Mouse (Mus musculus) lung, postnatal 10 days (tissue): Measurements from ENCODE around the gene Cd6.

ENCODE experiments used
- DNase-seq: peaks from one replicate; pipeline ENCODE4 v3.0.0; 2021

The Cd6 gene

DNA sequence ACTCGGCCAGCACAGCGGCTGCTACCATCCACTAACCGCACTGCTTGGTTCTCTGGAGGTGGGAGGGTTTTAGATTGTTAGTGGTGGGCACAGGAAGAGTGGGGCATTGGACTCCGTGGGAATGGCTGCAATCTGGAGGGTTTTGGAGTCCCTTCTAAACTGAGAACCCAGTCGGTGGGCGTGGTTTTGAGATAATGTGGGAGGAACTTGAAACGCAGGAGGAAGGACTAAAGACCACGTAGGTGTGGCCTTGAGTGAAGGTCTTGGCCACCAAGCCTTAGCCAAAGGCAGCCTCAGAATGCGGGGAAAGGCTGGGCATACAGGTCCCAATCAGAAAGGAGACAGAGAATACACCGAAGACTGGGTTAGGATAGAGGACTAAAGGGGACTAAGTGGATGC is 31.3 kb downstream of the Cd6 start:
- DNase-seq, result no peak

DNA sequence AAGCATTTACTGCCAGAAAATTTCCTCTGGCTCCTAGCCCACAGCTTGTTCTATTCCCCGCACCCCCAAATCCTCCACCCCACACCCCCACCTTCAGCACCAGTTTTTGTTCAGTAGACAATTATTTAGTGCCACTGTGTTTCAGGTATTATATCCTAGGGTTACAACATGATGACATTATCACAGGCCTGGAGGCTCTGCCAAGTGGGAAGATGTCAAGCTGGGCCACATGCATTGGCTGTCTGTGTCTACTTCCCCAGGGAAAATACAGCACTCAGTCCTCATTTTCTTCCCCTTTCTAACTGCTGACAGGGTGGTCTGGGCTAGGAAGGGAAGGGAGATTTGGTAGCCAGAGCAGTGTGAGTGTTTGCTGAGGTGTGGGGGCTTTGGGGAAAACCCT is 34.9 kb downstream of the Cd6 start:
- no peak for DNase-seq

DNA sequence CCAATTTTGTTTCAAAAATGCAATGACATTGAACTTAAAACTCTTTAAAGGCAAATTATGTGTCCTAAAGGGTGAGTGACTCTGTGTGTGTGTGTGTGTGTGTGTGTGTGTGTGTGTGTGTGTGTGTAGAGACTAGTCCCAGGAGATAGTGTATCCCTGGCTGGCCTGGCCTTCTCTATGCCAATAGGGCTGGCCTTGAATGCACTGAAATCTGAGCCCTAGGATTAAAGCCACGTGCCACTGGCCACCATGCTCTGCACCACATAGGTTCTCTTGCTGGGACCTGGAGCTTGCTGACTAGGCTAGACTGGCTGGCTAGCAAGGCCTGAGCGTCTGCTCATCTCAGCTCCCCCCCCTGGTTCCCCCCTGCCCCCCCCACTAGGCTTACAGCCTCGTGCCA is 36.8 kb downstream of the Cd6 start:
- DNase-seq, result no peak

DNA sequence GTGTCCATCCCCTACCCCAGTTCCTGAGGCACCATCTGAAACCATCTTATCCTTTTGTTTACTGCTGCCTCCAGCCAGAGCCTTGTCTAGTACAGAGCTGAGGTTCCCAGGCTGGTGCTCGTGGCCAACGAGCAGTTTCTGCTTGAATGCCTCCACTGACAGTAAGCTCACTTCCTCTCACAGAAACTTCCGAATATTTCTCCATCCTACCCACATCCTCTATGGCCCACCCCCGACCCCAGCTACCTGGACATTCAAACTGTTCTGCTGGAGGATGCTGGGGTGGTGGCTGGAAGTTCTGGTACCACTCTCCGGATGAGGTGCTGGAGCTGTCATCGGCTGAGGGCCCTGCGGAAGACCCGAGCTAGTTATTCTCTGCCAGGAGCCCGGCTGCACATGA is 39.5 kb downstream of the Cd6 start:
- DNase-seq, result no peak

DNA sequence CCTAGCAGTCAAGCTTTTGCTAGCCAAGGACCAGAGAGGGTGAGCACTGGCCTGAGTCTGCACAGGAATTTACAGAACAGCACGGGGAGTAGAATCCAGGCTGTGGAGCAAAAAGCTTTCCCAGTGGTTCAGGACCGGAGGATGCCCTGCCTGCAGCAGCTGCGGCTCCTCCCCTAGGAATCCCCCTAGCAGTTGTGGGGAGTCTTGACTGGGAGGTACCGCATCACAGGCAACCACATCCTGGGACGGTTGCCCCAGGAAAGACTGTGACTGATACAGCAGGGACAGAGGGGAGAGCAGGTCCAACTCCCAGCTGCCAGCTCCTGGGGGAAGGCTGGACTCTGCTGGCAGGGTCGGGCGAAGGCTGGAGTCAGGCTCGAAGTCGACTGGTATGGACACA is 41.6 kb downstream of the Cd6 start:
- DNase-seq, result no peak

DNA sequence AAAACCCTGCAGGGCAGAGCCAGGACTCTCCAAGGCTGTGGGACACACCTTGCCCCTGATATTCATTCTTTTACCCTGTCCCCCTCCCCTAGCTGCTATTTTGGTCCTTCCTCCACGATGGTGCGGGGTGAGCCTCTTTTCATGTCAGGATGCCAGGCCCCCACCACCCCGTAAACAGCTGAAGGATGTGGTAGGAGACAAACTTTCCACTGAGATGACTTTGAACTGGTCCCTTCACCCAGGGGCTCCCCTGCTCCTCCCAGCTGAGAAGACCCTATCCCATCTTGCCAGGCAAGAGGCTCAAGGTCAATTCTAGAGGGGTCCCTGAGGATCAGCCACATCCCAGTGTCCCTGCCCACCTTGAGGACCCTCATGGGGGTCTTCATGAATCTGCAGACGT is 42.5 kb downstream of the Cd6 start:
- DNase-seq, result no peak

DNA sequence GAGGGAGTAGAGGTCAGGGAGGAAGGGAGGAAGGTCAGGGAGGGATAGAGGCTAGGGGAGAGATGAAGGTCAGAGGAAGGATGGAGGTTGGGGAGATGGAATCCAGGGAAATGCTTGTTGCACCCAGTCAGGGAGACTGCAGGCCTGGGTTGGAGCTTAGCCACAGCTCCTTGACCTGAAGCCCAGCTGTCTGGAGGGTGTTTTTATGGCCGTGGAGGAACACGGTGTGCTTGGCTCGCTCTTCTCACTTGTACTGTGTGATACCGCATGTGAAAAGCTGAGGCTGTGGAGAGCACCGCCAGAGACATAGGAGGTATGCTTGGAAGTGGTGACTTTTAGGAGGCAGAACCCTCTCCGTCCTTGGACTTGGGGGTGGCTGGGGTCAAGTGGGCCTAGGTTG is 43.1 kb downstream of the Cd6 start:
- DNase-seq, result no peak

DNA sequence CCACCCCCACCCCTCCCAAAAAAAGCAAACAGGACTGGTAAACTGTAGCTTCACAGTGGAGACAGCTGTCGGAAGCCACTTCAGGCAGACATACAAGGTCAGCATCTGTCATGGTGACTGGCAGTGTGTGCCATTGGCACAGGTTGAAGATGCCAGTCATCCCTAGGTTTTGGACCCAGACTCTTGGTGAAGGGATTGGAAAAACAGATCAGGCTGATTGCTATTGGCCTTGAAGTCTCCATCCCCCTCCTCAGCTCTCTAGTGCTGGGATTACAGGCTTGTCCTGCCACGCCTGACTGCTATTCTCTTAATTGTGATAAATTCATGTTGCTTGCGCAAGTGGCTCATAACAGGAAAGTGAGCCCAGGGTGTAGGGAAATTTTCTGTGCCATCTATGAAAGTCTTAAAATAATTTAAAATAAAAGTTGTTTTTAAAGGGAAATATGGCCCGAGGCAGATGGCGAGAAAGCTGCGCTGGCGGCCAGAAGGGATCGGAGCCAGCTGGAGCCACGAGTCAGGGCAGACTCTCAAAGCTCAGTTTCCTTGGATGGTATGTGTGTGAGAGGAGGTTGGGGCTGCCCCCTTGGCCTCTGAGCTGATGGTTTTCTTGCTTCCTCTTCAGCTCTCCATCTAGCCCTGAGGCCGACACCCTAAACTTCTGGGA is 44.9 kb downstream of the Cd6 start:
- DNase-seq, result no peak

DNA sequence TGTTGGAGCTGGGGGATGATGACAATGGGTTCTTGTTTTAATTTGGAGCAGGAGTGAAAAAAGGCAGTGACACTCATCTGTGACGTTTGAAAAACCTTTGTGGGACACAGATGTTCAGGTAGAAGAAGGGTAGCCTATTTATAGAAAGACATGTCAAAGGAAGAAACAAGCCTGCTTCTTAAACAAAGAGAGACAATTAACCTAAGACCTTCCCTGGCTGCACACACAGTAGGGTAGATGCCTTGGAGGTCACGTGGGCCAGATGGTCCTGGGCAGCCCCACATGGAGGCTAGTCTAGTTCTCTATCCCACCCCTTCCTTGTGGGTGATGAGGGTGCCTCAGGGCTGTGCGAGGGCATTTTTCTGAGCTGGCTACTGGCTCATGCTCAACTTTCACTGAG is 45.8 kb downstream of the Cd6 start:
- DNase-seq, result no peak

DNA sequence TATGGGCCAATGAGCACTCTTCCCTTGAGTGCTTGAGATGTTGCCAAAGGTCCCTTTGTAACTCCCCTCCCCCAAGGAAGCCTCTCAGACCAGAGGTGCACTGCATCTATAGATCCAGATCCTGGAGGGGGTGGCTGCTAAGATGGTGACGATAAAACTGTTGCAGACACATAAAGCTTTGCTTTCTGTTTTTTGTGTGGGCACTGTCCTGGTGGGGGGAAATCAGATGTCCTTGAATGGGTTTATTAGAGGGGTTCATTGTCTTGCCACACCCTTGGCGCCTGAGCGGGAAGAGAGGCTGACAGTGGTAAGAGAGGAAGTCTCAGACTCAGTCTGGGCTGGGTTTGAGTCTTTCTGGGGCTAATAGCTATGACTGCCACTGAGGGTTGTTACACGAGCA is 46.7 kb downstream of the Cd6 start:
- DNase-seq, result no peak

DNA sequence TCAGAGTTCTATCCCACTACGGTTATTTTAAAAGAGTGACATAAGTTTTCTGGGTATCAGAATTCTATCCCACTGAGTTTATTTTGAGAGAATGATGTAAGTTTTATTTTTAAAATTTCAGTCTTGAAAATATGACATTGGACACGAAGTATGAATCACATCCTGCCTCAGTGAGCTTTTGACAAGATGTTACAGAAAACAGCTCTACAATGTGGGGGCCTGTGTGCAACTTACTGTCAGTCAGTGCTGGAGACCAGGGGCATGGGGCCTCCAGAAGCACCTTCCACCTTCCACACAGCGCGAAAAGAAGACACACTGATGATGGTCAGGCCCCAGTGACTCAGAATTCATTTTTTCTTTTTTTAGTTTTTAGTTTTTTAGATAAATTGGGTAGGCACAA is 48.2 kb downstream of the Cd6 start:
- no peak for DNase-seq

DNA sequence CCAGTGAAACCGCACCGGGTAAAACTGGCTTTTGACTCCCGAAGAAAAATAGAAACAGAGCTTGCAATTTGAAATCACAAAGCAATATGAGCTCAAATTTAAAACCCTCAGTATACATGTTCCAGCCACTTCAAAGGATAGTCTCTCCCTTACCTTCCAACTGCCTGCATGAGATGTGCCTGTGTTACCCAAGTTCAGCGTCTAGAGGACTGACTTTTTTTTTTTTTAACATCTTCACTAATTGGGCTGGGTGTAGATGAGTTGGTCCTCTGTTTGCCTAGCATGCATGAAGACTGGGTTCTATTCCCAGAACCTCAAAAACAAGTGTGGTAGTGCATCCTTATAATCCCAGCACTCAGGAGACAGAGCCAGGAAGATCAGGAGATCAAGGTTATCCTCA is 53.0 kb downstream of the Cd6 start:
- DNase-seq, result no peak

DNA sequence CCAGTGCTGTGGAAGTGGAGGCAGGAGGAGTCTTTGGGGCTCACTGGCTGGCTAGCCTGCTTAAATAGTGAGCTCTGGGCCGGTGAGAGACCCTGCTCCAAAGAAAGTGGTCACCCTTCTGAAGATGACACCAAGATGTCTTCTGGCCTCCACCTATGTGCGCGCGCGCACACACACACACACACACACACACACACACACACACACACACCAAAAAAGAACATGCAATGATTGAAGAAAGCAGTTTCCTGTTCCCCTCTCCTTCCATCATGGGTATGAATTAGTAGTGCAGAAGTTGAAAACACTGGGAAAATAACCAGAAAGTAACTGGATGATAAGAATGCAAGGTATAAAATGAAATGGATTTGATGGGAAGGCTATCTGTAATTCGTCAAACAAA is 55.7 kb downstream of the Cd6 start:
- no peak for DNase-seq

DNA sequence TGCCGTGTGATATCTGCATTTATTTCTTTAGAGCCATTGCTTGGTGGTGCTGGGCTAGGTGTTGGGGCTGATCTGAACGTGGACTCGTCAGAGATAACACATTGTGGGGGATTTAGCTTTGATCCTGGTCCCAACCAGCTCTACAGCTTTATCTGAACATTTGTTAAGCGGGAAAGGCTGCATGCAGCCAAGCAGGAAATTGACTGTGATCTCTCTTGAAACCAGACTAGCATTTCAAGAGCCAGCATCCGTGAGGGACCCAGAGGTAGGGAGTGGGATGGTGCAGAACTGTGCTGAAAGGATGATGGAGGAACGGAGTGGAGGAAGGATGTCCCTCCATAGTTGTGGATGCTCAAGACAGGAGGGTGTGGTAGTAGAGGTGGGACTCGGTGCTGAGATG is 56.5 kb downstream of the Cd6 start:
- DNase-seq, result no peak

DNA sequence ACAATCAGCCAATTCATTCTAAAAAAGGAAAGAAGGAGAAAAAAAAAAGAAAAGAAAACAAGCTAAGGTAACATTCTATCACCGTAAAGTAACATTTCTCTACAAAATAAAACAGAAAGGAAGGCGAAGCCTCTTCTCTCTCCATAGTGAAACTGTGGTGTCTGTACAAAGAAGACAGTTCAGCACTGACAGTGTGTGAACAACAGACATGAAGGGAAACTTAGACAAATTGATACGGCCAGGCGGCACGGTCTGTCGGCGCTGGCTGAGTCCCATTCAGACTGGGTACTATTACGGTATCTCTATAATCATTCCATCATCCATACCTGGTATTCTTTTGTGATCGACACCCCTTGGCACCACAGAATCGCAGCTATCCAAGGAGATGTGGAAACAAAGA is 57.0 kb downstream of the Cd6 start:
- DNase-seq, result no peak

DNA sequence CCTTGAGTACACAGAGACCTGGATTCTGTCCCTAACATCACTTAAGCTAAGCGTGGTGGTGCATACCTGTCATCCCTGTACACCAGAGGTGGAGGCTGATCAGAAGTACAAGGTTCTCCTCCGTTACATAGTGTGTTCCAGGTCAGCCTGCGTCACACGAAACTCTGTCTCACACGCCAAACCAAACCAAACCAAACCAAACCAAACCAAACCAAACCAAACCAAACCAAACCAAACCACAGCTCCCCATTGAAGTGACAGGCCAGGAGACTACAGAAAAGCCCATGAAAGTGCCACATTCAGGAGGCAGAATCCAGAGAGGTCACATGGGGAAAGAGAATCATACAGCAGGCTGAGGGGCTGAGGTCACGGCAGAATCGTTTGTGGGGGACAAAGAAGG is 57.9 kb downstream of the Cd6 start:
- DNase-seq, result no peak

DNA sequence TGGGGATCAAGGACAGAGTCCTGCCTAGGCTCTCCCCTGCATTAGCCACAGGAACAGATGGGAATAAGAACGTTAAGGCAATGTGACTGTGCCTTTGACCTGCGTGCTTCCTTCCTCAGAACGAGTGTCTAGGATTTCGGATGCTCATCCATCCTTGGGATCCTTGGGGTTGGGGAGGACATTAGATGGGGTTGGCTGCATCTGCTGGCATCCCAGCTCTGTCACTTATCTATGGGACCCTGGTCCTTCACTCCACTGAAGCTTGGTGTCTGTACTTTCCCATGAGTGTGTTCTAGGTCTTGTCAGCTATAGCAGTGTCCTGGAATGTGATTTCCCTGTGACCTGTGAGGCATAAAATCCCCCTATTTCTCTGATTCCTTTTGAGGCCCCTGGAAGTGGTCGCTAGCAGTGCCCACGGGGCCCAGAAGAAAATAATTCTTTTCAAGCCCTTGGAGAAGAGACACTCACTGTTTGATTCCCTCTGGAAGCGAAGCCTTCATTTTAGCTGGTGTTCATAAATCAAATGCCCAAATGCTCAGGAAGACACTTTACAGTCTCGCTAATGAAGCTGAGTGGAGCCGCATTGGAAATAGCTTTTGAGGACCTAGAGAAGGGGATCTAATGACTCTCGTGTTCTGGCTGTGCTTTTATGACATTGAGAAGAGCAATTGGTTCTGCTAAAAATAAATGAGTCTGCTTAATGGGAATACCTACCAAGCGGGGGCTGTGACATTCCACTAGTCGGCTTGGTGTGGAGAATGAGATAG is 60.2 kb downstream of the Cd6 start:
- no peak for DNase-seq

DNA sequence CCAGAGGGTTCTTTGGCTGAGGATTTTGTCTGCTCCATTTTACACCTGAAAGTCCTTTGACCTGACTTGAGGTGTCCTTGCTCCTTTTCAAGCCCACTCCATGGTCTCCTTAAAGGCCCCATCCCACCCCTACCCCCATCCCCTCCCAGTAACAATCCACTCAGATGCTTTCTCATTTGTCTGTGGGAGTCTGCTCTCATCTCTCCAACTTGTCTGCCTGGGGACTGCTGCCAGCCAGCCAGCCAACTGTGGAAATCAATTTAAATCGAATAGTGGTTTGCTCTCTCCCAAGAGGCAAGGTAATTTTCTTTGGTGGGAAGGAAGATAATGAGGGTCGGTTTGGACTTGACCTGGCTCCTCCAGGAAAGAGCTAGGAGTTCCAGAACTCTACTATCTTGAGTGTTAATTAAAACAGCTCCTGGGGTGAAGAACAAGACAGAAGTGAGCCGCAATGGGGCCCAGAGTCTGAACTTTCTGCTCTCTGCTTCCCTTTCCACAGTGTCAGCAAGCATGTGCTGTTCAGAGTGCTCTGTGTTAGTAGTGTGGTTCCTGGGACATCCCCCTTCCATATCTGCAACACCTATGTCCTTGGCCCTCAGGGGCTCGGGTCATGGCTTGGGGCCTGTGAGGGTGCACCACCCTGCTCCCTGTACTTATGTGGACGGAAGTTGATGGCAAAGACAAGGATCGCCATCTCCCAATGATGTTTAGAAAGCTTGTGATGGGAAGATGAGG is 61.0 kb downstream of the Cd6 start:
- no peak for DNase-seq

DNA sequence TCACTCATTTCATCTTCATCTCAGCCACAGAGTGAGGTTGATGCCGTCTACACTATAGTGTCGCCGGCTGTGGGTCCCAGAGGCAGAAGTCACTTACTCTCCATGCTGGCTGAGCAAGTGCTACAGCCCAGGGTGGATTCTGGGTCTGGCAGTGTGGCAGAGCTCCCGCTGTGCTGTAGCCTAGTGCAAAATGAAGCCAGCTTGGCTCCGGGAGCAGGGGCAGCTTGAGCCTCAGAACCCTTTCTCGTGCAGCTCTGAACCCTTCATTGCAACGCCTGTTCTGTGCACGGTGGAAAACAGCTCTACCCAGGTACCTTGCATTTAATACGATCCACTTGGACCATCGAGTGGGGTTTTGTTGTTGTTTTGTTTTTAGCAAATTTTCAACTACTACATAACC is 62.2 kb downstream of the Cd6 start:
- no peak for DNase-seq

DNA sequence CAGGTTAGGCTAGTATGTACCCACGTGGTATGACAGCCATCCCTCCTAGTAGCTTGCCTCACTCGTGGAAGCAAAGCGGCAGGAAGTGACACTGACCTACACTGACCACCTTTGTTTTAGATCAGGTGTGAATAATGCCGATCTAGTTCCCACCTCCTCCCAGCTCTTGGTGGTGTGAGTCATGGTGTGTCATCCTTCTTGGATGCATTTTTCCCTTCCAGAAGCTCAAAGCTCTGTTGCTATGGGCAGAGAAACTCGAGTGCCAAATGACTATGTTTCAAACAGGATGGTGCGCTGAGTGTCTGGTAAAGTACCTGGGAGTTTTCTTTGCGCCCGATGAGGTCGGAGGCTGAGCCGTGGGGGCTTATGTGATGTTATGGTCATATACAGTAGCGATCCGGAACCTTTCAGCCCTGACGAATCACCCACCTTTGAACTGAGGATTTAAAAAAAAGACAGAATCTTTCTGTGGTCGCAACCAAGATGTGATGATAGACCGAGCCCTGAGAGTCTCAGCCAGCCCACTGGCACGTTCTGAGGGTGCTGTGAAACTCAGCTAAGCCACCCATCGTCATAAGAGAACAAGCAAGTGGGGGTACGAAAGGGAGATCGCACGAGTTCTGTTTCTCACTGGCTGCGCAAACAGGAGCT is 66.4 kb downstream of the Cd6 start:
- no peak for DNase-seq

DNA sequence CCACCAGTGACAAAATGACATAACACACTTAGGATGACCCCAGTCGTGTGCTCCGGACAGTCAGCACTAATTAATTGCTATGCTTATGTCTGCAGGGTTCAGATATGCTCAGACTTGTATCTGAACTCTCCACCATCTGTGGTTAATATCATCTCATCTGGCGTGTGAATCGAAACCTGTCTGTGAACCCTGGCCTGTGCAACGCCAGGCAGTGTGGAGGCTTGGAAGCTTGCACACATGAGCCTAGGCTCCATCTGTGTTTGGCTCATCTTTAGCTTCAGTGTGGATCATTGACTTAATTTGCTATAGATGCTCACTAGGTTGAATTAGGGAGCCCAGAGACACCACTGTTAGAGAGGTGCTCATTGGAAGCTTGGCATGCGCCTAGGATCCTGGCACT is 67.4 kb downstream of the Cd6 start:
- no peak for DNase-seq

DNA sequence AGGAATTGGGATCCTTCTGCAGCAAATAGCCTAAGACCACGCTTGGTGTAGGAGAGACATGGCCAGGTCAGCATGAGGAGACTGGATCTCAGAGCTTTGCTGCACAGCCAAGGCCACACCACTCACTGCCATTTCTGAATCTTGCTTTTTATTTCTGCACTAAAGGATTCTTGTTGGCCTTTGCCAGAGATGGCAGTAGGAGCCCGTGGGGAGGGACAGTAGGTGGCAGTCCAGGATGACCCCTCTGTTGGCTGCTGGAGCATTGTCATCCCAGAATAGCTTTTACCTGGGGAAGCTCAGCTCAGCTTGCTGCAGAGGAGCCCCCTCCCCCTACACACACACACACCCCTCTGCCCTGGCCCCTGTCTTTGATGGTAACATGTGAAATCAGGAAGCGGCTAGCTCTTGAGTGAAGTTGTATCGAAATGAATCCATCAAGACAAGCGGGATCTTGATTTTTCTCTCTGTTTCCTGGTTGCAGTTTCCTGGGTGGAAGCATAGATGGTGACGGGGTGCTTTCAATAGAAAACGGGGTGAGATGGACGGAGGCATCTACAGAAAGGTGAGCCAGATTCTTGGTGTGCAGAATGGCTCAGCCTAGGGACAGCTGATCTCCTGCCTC is 68.0 kb downstream of the Cd6 start:
- DNase-seq, result no peak
